Mouse (Mus musculus) spleen, adult 2 months (tissue): ENCODE data around the gene Bbs9.
A peak's percentile ranks its signal among the peaks of the same experiment; 100 is the strongest.

Experiments used
- CTCF ChIP-seq: fragments of 200-500 bp; IDR thresholded peaks from 2 replicates; pipeline ENCODE4 v1.5.1; 2011; ENCODE audit warnings: mild to moderate bottlenecking, inconsistent platforms; ENCODE audit not compliant: insufficient read depth, insufficient read length, insufficient replicate concordance; ENCODE audit errors: extremely low read depth
- POLR2A ChIP-seq: fragments of 200-500 bp; IDR thresholded peaks from 2 replicates; pipeline ENCODE4 v1.6.1; 2011; ENCODE audit warnings: low read depth, low read length, inconsistent platforms

GRCm38 (mm10) chr9:22518394-22519041 is 43.0 kb downstream of the Bbs9 start:
- TF ChIP-seq CTCF (peak; percentile 63; the same call in 1 of the 2 replicates), POLR2A (no peak)
